Mouse (Mus musculus) megakaryocyte, adult 5-6 weeks (primary cell): Measurements from ENCODE around the gene Sept11. TPM values are rescaled to one million over a fixed set of nuclear protein-coding genes. Genes with fewer than 3 reads are reported as not detected.
A peak's percentile ranks its signal among the peaks of the same experiment; 100 is the strongest.

ENCODE experiments used
- ATAC-seq: 2 replicates; pipeline ENCODE4 v1.8.0; 2016; ENCODE audit warnings: mild to moderate bottlenecking, inconsistent platforms; ENCODE audit not compliant: poor library complexity, severe bottlenecking
- total RNA-seq, 2 experiments: library from RNA; stranded (forward) in 1 of 2; stranded (reverse) in 1 of 2; fragments of 153-499, 151-499 nt in 1 of 2; fragments of 221-1000, 200-1000 nt in 1 of 2; gene quantifications; 2 replicates each; pipeline versions ENCODE4 v1.2.3 to v1.2.4; 2015 to 2017

The Sept11 gene
- total RNA-seq, 2 experiments from 2014 or later: 82.5 to 83.3 TPM

DNA sequence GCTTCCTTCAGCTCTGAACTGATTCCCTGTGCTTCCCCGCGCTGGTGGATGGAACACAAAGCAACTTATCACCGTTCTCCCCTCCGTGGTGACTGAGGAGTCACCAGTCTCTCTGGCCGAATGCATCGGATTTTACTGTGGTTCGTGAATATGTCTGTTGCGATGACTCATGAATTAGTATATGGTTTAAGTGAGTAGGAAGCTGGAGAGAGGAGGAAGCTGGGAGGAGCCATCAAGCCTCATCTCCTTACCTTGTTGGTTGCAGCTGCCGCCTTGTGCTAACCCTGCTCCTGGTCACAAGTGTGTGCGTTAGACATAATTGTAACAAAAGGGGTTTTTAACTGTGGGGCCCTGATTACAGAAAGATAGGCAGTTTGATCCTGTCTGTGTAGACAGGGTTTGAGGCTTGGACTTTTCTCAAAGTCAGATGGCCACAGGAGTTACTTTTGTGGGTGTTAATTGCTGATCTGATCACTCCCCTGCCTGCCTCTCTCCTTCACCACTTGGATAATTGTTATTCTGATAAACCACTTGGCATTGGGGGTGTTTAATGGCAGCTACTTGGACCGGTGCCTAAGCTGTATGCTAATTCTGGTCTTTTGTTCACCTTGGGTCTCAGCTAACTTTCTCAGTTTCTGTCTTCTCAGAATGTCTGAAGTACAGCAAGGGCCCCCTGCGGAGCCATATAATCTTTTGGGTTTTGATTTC is 33.1 kb downstream of the Sept11 start:
- peak; percentile 34 for ATAC-seq

DNA sequence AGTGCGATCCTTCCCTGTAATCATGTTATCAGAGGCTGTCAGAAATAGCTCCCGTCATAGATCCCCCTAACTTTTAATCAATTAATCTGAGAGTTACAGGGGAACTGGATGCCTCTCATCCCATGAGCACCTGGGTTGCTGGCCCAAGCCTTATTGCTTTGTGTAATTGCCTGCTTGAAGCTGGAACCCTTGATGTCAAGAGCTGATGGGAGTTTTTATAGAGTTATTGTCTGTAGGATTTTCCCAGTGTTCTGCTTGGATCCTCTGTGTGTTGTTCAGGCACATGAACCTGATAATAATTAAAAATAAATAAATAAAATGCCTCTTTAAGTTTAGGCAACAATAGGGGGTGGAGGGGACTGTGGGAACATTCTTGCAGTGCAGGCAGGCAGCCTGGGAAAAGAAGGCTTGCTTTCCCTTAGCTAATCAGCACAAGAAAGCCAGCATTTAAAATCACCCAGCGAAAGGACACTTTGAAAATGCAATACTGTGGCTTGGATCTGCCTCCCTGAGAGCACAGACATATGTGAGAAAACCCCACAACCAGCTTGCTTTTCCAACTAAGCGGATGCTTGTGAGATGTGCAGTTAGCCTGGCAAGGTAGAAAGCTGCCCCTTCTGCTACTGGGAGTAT is 33.8 kb downstream of the Sept11 start:
- ATAC-seq: no peak

DNA sequence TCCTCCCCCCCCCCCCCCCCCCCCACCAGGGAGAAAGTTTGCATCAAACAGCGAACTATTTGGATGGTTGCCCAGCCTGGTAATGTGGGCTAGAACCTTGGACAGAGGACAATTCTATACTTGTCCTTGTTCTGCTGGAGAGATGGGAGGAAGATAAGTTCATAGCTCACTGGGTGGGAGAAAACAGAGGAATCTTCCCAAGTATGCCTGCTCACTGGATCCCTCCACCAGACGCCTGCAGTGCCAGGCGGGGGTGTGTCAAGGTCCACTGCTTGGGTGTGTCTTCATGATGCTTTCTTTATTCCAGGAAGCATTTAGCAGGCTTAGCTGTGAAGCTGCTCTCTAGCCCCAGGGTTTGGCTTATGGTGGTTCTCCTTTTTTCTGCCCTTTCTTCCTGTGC is 34.5 kb downstream of the Sept11 start:
- peak; percentile 91 for ATAC-seq

DNA sequence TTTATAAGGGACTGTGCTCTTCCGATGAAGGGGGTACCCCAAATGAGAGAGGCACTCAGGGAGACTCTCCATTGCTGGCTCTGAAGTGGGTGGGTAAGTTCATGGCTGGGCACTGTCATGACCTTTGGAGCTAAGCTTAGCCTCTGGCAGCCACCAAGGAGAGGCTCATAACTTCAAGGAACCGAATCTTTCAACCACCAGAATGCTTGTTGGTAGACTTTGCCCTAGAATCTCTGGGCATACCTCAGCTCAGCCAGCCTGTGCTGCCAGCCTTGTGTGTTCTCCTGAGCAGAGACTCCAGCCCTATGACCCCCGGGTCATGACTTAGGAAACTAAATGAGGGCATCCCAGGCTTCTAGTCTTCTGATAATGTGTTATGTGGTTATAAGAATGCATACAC is 35.5 kb downstream of the Sept11 start:
- ATAC-seq: no peak

DNA sequence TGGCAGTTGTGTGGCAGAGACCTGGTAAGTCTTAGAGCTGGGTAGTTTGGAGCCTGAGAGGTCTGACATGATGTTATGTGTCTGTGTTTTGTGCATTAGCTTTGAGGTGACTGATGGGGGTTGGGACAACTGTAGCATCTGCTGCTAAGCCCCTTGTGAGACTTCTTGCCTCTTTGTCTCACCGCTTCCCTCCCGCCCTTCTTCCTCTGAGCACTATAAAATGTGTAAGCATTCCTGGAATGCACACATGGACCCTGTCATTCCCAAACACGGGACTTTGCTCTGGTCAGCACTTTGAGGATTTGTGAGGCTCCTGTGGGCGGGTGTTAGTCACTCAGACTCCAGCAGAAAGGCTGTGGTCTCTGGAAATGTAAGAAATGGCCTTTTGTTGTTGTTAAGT is 36.7 kb downstream of the Sept11 start:
- no peak for ATAC-seq

DNA sequence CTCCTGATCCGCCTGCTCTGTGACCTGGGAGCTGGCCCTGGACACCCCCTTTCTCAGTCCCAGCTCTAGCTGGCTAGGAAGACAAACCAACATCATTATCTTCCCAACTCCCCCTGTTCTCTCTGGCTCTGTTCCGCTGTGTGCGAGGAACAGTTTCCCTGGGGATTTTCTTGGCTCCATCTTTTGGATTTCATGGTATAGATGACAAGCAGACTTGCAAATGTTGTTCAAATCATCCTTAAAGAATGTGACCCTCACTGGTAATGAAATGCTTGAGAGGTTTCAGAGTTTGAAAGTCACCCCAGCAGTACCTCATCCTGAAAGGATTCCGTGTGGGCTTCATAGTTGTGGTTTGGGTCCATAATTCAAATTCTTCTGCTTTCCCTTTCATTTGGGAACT is 38.2 kb downstream of the Sept11 start:
- ATAC-seq: no peak

DNA sequence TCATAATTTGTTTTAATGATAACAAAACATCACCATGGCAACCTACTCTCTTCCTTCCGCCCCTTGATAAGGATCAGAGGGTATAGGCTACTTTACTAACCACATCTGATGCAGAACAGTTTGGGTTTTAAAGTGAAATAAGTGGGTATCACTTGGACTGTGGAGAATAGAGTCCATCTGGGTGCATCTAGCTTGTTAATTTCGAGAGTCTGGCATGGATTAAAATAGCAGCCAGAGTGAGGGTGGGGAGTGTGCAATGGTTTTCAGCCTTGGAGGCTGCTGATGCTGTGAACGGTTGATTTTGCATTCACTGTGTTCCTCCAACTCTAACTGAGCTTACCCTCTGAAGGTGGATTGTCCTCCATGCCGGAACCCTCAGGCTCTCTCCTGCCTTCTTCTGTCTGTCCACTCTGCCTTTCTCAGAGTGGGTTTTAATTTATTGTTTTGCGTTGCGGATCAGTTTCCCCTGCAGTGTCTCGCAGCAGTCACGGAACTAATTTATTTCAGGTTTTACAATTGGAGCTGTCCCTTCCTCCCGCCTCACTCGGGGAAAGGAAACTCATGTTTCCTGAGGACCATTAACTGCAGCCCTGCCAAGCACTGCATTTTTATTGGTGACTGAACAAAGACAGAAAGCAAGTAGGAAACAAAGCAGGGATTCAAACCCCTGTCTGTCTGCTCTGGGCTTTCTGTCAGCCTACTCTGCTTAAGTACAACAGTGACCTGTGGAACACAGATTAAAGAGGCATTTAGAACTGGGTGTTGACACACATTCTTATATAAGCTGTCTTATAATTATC is 40.4 kb downstream of the Sept11 start:
- peak; percentile 33 for ATAC-seq

DNA sequence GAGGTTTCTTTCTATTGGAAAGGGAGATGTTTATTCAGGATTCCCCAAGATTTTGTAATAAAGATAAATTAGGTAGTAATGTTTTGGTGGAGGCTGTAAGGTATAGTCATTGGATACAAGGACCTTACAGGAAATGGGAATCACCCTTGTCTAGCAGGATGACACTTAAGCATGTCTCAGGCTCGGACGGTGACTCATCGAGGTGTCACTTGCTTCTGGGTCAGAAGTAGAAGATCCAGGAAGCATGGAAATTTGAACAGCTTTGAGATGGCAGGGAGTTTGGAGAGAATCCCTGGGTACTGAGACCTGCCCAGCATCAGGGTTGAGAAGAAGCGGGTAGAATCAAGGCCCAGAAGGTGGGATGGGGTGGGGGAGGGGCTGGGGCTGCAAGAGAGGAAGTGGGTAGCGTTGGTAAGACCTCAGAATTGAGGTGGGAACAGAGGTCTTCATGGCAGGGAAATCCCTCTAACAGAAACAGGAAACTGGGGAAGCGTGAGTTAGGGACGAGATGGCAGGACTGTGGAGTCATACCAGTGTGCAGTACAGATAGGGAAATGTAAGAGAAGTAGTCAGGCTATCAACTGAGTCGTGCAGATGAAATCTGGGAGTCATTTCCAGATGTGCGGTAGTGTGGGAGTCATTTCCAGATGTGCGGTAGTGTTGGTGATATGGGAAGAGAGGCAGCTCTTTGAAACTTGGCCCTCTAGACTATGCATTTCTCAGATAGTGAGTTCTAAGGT is 42.3 kb downstream of the Sept11 start:
- peak; percentile 44 for ATAC-seq

DNA sequence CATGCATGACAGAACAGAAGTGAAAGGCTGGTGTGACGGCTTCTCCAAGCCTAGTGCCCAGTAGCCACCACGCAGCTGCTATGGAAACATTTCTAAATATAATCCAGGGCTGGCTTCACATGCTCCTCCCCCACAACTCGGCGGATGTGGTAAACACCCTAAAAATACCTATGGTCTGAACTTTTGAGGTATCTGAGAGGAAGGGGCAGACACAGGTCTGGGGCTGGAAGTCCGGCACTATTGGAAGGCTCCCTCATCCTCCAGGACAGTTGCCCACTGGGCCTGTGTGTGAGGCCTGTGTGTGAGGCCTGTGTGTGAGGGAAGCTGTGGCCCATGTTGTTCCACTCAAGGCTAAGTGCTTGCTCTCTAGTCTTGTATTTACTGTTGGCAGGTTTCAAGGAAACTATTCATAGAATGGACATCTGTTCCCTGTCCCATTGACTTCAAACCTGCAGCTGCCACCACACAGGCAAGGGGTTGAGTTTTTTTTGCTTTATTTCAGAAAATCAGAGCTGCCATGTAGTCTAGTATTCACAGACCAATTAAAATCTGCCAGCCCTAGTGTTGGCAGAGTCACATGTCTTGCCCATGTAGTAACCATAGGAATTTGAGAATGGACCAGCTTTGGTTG is 43.8 kb downstream of the Sept11 start:
- peak; percentile 64 for ATAC-seq

DNA sequence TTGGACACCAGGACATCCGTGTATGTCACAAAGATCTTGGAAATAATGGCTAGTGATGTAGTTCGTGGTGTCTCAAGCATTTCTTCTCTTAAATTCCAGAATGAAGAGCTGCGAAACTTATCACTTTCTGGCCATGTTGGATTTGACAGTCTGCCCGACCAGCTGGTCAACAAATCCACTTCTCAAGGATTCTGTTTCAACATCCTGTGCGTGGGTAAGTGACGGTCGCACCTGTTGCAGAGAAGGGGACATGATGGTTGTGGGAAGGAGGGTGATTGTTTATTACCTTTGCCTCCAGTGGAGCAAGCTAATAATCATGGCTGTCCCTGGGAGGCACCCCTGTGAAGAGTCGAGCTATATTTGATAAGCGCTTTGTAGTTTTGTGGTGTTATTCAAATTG is 46.1 kb downstream of the Sept11 start:
- ATAC-seq: no peak

DNA sequence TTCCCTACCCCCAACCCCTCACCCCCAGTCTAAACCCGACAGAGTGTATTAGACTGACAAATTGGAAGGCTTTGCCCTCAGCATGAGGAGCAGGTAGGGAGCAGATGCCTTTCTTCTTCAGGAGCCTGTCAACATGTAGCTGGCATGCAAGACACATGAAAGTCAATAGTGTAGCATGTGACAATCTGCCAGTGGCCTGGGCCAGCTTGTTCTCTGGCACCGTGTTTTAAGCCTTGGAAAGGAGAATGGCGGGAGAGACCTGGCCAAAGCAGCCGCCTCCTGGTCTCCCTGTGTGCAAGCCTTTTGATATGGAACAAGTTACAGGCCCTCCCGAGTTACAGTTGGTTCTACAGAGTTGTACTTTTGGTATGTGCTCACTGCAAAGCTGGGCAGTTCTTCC is 47.5 kb downstream of the Sept11 start:
- no peak for ATAC-seq

DNA sequence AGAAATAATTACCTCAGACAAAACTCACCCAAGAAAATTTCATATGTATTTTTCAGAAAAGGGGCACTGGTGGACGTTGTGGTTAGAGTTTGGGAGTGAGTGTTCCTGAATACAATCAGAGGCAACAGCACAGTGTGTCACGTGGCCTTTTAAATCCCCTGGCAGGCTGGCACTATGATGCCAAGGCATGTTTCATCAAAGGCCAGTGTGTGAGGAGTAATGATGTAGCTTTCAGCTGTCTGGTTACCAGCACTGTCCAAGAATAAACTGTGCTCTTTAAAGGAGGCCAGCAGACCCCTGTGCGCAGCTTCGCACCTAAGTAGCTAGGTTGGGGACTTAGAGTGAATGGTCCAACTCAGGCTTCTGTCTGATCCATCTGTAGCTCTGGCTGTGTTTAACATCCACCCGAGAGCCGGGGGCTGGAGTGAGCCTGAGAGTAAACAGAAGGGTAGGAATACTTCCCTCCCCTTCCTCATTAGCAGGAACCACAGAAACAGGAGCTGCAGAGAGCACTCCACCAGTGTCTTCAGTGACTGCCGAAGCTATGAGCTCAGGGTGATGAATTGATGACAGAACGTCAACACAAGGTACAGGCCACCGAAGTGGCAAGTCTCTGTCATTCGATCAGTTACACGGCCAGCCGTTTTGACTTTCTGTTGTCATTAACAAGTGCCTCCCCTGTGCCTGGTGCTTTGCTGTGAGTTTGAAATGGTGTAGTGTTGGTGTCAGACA is 50.3 kb downstream of the Sept11 start:
- no peak for ATAC-seq

DNA sequence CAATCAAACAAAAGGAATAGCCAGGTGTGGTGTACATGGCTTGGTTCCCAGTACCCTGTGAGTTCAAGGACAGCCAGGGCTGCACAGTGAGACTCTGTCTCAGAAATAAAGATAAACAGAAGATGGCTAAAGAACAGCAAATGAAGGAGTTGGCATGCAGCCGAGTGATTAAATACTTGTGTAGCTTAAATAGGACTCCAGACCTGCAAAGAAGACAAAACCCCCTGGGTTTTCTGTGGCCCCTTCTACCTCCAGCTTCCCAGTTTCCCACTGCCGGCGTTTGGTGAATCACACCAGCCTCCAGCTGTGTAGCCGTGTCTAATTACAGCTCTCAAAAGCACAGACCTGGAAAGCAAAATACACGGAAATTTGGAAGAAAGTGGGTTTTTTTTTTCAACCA is 51.6 kb downstream of the Sept11 start:
- ATAC-seq: no peak

DNA sequence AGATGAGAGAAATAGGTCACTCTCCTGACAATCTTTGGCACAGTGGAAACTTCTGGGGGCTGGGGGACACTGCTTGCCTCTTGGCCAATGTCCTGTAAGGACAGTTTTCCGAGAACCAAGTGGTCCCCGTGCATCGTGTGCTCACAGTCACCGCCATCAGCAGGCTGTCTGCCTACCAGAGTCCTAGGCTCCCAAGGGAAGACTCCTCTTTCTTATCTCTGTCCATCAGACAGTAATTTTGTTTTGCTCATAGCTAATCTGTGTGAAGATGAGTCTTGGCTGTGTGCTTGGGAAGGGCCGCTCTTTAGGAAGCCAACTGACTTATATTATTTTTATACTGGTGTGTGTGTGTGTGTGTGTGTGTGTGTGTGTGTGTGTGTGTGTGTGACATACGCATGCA is 52.3 kb downstream of the Sept11 start:
- no peak for ATAC-seq

DNA sequence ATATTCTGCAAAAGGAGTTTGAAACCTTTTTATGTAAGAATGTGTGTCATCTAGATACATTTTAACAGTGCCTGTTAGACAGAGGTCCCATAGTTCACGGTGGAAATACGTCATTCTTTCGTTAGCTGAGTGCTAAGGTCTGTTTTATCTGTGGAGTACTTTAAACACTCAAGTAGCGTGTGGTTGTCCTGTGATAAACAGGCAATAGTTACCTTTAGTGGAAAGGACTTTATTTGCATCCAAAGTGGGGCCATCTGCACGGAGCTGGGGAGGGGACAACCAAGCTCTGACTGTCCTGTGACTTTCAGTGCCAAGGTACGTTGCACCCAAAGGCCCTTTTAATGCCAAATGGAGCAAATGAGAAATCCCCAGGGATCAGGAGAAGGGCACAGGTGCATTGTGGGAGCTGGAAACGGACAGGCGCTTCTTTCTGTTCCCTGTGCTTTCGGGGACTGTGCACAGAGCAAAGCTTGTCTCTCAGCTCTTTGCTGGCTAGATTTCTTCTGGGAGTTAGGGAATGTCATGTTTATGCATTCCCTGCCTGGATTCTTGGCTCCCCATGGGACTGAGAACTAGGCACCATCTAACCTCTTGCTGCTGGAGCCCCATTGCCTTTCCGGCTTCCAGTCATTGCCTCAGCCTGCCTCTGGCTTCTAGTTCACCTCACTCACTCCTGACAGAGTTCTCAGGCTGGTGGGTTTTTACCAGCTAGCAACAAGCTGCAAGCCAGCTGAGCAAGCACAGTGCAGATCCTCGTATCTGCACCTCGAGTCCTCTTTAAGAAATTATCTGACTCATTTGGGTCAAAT is 56.9 kb downstream of the Sept11 start:
- no peak for ATAC-seq

DNA sequence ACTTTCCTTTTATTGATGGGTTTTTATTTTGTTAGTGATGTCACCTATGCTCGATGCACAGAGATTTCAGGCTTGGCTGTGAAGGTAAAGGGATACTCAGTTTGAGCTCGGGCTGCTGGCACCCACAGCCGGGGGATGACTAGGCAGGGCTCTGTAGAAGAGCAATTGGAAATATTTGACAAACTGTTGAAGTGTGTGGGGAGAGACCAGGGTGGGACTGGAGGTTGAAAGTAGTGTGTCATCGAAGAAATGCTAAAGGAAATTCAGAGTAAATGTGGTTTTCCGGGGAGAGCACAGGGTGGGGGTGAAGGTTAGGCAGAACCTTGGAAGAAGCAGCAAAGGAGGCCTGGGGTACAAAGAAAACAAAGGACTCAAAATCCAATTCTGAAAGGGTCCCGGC is 58.7 kb downstream of the Sept11 start:
- peak; percentile 50 for ATAC-seq

DNA sequence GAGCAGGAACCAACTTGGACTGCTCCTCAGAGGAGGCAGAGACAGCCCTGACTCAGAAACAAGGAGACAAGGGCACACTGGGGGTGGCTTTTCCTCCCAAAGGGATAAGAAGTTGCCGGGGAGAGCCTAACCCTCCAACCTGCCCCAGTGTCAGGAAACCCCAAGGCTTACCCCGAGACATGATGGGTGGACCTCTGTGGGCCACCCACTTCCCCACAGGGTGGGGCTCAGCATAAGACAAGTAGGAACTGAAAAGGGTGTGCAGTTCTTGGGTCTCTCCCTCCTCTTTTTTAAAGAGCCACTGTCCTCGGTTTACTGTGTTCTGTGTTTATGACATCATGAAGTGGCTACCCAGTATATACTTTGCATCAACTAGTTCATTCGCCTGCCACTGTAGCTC is 59.2 kb downstream of the Sept11 start:
- peak; percentile 92 for ATAC-seq

DNA sequence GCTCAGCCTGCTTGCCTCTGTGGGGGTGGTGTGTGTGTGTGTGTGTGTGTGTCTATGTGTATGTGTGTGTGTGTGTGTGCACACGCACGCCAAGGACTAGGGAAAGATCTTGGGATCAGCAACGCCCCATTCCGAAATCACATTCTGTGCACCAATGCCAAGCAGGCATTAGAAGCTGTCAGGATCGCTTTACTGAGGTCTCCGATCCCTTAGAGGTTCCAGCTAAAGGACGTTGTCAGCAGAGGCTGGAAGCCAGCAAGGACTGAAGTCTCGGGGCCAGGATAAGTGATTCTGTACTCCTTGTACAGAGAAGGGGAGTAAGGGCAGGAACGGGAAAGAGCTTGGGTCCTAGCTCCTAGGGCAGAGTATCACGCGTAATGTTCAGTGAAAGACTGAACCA is 61.2 kb downstream of the Sept11 start:
- no peak for ATAC-seq

DNA sequence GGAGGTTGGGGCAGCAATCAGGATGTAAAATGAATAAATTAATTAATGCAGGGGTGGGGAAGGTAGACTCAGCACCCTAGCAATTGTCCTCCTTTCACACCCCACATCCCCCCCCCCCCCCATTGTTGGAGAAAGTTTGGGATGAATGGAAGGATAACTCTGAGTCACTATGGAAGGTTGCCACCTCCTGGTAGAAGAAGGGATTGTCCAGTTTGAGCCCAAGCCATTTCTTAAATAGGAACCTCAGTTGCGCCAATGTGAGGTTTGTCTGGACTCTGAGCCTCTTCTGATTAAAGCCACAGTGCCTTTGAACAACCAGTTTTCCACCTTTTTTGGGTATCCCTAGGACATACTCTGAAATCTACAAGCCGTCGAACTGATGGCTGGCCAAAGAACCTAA is 70.3 kb downstream of the Sept11 start:
- ATAC-seq: peak; percentile 65; the same call in 1 of the 2 replicates
